Mouse (Mus musculus): ENCODE measurements around the gene Trim67.
"Not testable (repeated sequence)": the region's sequence is repeated elsewhere in the genome, so short reads cannot be mapped to it uniquely, and the experiment has no call there.

Trim67 gene

GRCm38 (mm10) chr8:124831941-124832340 is 39.0 kb downstream of the Trim67 start:
- in situ Hi-C loops (cut with MboI), result no loop called here

GRCm38 (mm10) chr8:124833430-124834205 is 40.7 kb downstream of the Trim67 start:
- in situ Hi-C loops (cut with MboI), result no loop called here

GRCm38 (mm10) chr8:124835848-124836247 is 43.0 kb downstream of the Trim67 start:
- in situ Hi-C loops (cut with MboI), result no loop called here

GRCm38 (mm10) chr8:124836273-124836672 is 43.4 kb downstream of the Trim67 start:
- in situ Hi-C loops (cut with MboI), result no loop called here

GRCm38 (mm10) chr8:124836907-124837306 is 44.0 kb downstream of the Trim67 start:
- in situ Hi-C loops (cut with MboI), result no loop called here

GRCm38 (mm10) chr8:124837956-124838355 is 45.1 kb downstream of the Trim67 start:
- in situ Hi-C loops (cut with MboI), result no loop called here

- in situ Hi-C loops (cut with MboI), result no loop called here
These were observed 46.5 kb downstream of the Trim67 start for GRCm38 (mm10) chr8:124839371-124839770.

GRCm38 (mm10) chr8:124840900-124841299 is 48.0 kb downstream of the Trim67 start:
- in situ Hi-C loops (cut with MboI), result no loop called here

GRCm38 (mm10) chr8:124841775-124842174 is 48.9 kb downstream of the Trim67 start:
- in situ Hi-C loops (cut with MboI), result no loop called here

GRCm38 (mm10) chr8:124842929-124843328 is 50.0 kb downstream of the Trim67 start:
- in situ Hi-C loops (cut with MboI), result not testable (repeated sequence)

GRCm38 (mm10) chr8:124845131-124845530 is 52.2 kb downstream of the Trim67 start:
- in situ Hi-C loops (cut with MboI), result no loop called here

- in situ Hi-C loops (cut with MboI), result no loop called here
These were observed 52.7 kb downstream of the Trim67 start for GRCm38 (mm10) chr8:124845573-124845972.

- in situ Hi-C loops (cut with MboI), result no loop called here
These were observed 60.6 kb downstream of the Trim67 start for GRCm38 (mm10) chr8:124853511-124853910.

GRCm38 (mm10) chr8:124859466-124859865 is 66.6 kb downstream of the Trim67 start:
- in situ Hi-C loops (cut with MboI), result no loop called here

- in situ Hi-C loops (cut with MboI), result no loop called here
These were observed 67.3 kb downstream of the Trim67 start for GRCm38 (mm10) chr8:124860188-124860587.

GRCm38 (mm10) chr8:124862321-124863162 is 69.7 kb downstream of the Trim67 start, which contains the start of the genes Gnpat and 2810004N23Rik:
Gene Gnpat (plus strand): TSS chr8:124863033.
Gene 2810004N23Rik (minus strand): TSS chr8:124863120.
- in situ Hi-C loops (cut with MboI), result no loop called here

- in situ Hi-C loops (cut with MboI), result no loop called here
These were observed 70.3 kb downstream of the Trim67 start for GRCm38 (mm10) chr8:124863163-124863677.

GRCm38 (mm10) chr8:124863729-124864128 is 70.8 kb downstream of the Trim67 start:
- in situ Hi-C loops (cut with MboI), result no loop called here

- in situ Hi-C loops (cut with MboI), result no loop called here
These were observed 73.8 kb downstream of the Trim67 start for GRCm38 (mm10) chr8:124866669-124867068.

- in situ Hi-C loops (cut with MboI), result no loop called here
These were observed 74.2 kb downstream of the Trim67 start for GRCm38 (mm10) chr8:124867126-124867525.

GRCm38 (mm10) chr8:124869708-124870107 is 76.8 kb downstream of the Trim67 start:
- in situ Hi-C loops (cut with MboI), result no loop called here

- in situ Hi-C loops (cut with MboI), result no loop called here
These were observed 78.6 kb downstream of the Trim67 start for GRCm38 (mm10) chr8:124871474-124871873.

- in situ Hi-C loops (cut with MboI), result no loop called here
These were observed 79.2 kb downstream of the Trim67 start for GRCm38 (mm10) chr8:124872081-124872480.
